Mouse (Mus musculus): ENCODE results near the gene Gpr27. TPM values are rescaled to one million over a fixed set of nuclear protein-coding genes. Genes with fewer than 3 reads are reported as not detected.
A peak's percentile ranks its signal among the peaks of the same experiment; 100 is the strongest.

Gene Gpr27
- 1.0 and 1.1 TPM in 2 replicates for polyA plus RNA-seq (2016; fragmentation: Nextera tagmentation; extraction: Ambion mirVana)

- peak within 1 kb of the TSS; percentile 86 for H3K27ac ChIP-seq
- peaks cover 22% of the 10 kb centered on the region for H3K4me1 ChIP-seq
- H3K36me3 ChIP-seq: no peaks in the 10 kb centered on the region
- H3K27me3 ChIP-seq (ENCODE audit: low read depth, poor library complexity, severe bottlenecking): peaks cover 84% of the 10 kb centered on the region
- H3K9me3 ChIP-seq (replicated peaks): no peaks in the 10 kb centered on the region
- 2% methylated on average over 112 of the region's 112 CpGs for WGBS
- peak within 1 kb of the TSS; percentile 78 for H3K4me3 ChIP-seq
- peak; percentile 71 for DNase-seq (ENCODE audit: low spot score)
These were observed at the start of gene Gpr27 for GRCm38 (mm10) chr6:99692206-99692915. TSS of gene Gpr27 (plus strand) at chr6:99692679.

- no peak for DNase-seq (ENCODE audit: low spot score)
- H3K36me3 ChIP-seq: peaks cover 21% of the 10 kb centered on the region
- no peaks in the 10 kb centered on the region for H3K4me1 ChIP-seq
- H3K27me3 ChIP-seq (ENCODE audit: low read depth, poor library complexity, severe bottlenecking): no peaks in the 10 kb centered on the region
- H3K4me3 ChIP-seq: no peak overlapping the region
- WGBS: 77% methylated on average over 10 of the region's 10 CpGs
- H3K9me3 ChIP-seq (replicated peaks): no peaks in the 10 kb centered on the region
- H3K27ac ChIP-seq: no peak overlapping the region
These were observed 48.9 kb upstream of the Gpr27 start for GRCm38 (mm10) chr6:99643439-99644199.

GRCm38 (mm10) chr6:99644386-99644785 lies 48.1 kb upstream of the Gpr27 start:
- Histone ChIP-seq H3K27me3 (ENCODE audit: low read depth, poor library complexity, severe bottlenecking) (no peaks in the 10 kb centered on the region), H3K4me1 (peaks cover 7% of the 10 kb centered on the region; the same call in 1 of the 2 replicates), H3K36me3 (peaks cover 15% of the 10 kb centered on the region), H3K27ac (no peak overlapping the region), H3K9me3 (replicated peaks) (no peaks in the 10 kb centered on the region), H3K4me3 (no peak overlapping the region)
- DNase-seq (ENCODE audit: low spot score): no peak
- WGBS: 90% methylated on average over 5 of the region's 5 CpGs

GRCm38 (mm10) chr6:99644876-99645275 lies 47.6 kb upstream of the Gpr27 start:
- 88% methylated on average over 5 of the region's 5 CpGs for WGBS
- peaks cover 7% of the 10 kb centered on the region; the same call in 1 of the 2 replicates for H3K4me1 ChIP-seq
- H3K36me3 ChIP-seq: peaks cover 11% of the 10 kb centered on the region
- no peak overlapping the region for H3K27ac ChIP-seq
- no peak overlapping the region for H3K4me3 ChIP-seq
- no peaks in the 10 kb centered on the region for H3K9me3 ChIP-seq (replicated peaks)
- DNase-seq (ENCODE audit: low spot score): no peak
- no peaks in the 10 kb centered on the region for H3K27me3 ChIP-seq (ENCODE audit: low read depth, poor library complexity, severe bottlenecking)

- no peaks in the 10 kb centered on the region for H3K9me3 ChIP-seq (replicated peaks)
- H3K27ac ChIP-seq: no peak overlapping the region
- 60% methylated on average over 10 of the region's 10 CpGs for WGBS
- peaks cover 7% of the 10 kb centered on the region; the same call in 1 of the 2 replicates for H3K4me1 ChIP-seq
- H3K36me3 ChIP-seq: peaks cover 11% of the 10 kb centered on the region
- DNase-seq (ENCODE audit: low spot score): no peak
- no peak overlapping the region for H3K4me3 ChIP-seq
- H3K27me3 ChIP-seq (ENCODE audit: low read depth, poor library complexity, severe bottlenecking): no peaks in the 10 kb centered on the region
These were observed 46.1 kb upstream of the Gpr27 start for GRCm38 (mm10) chr6:99646344-99646743.

GRCm38 (mm10) chr6:99649307-99649706 lies 43.2 kb upstream of the Gpr27 start:
- peaks cover 11% of the 10 kb centered on the region for H3K36me3 ChIP-seq
- no peak overlapping the region for H3K27ac ChIP-seq
- 42% methylated on average over 2 of the region's 2 CpGs for WGBS
- no peak overlapping the region for H3K4me3 ChIP-seq
- H3K9me3 ChIP-seq (replicated peaks): no peaks in the 10 kb centered on the region
- no peak for DNase-seq (ENCODE audit: low spot score)
- H3K27me3 ChIP-seq (ENCODE audit: low read depth, poor library complexity, severe bottlenecking): no peaks in the 10 kb centered on the region
- peaks cover 13% of the 10 kb centered on the region; the same call in 1 of the 2 replicates for H3K4me1 ChIP-seq

GRCm38 (mm10) chr6:99652341-99652740 lies 40.1 kb upstream of the Gpr27 start:
- H3K27ac ChIP-seq: no peak overlapping the region
- no peaks in the 10 kb centered on the region for H3K27me3 ChIP-seq (ENCODE audit: low read depth, poor library complexity, severe bottlenecking)
- DNase-seq (ENCODE audit: low spot score): no peak
- 87% methylated on average over 2 of the region's 2 CpGs for WGBS
- no peaks in the 10 kb centered on the region for H3K36me3 ChIP-seq
- no peaks in the 10 kb centered on the region for H3K9me3 ChIP-seq (replicated peaks)
- H3K4me3 ChIP-seq: no peak overlapping the region
- H3K4me1 ChIP-seq: peaks cover 30% of the 10 kb centered on the region; the same call in 1 of the 2 replicates

GRCm38 (mm10) chr6:99654343-99654742 lies 38.1 kb upstream of the Gpr27 start:
- H3K27me3 ChIP-seq (ENCODE audit: low read depth, poor library complexity, severe bottlenecking): no peaks in the 10 kb centered on the region
- peaks cover 24% of the 10 kb centered on the region; the same call in 1 of the 2 replicates for H3K4me1 ChIP-seq
- no peaks in the 10 kb centered on the region for H3K36me3 ChIP-seq
- no peak overlapping the region for H3K27ac ChIP-seq
- H3K4me3 ChIP-seq: no peak overlapping the region
- WGBS: 39% methylated on average over 5 of the region's 5 CpGs
- no peak for DNase-seq (ENCODE audit: low spot score)
- no peaks in the 10 kb centered on the region for H3K9me3 ChIP-seq (replicated peaks)

- Histone ChIP-seq H3K36me3 (no peaks in the 10 kb centered on the region), H3K4me1 (peaks cover 24% of the 10 kb centered on the region), H3K27me3 (ENCODE audit: low read depth, poor library complexity, severe bottlenecking) (no peaks in the 10 kb centered on the region), H3K9me3 (replicated peaks) (no peaks in the 10 kb centered on the region), H3K27ac (no peak overlapping the region), H3K4me3 (no peak overlapping the region)
- DNase-seq (ENCODE audit: low spot score): no peak
- 64% methylated on average over 7 of the region's 7 CpGs for WGBS
These were observed 37.0 kb upstream of the Gpr27 start for GRCm38 (mm10) chr6:99655488-99655887.

- no peak for DNase-seq (ENCODE audit: low spot score)
- no peaks in the 10 kb centered on the region for H3K27me3 ChIP-seq (ENCODE audit: low read depth, poor library complexity, severe bottlenecking)
- no peak overlapping the region for H3K4me3 ChIP-seq
- no peaks in the 10 kb centered on the region for H3K36me3 ChIP-seq
- peaks cover 27% of the 10 kb centered on the region for H3K4me1 ChIP-seq
- 97% methylated on average over 2 of the region's 2 CpGs for WGBS
- H3K27ac ChIP-seq: no peak overlapping the region
- H3K9me3 ChIP-seq (replicated peaks): no peaks in the 10 kb centered on the region
These were observed 36.4 kb upstream of the Gpr27 start for GRCm38 (mm10) chr6:99656088-99656487.

- Histone ChIP-seq H3K36me3 (no peaks in the 10 kb centered on the region), H3K4me3 (no peak overlapping the region), H3K9me3 (replicated peaks) (no peaks in the 10 kb centered on the region), H3K27me3 (ENCODE audit: low read depth, poor library complexity, severe bottlenecking) (no peaks in the 10 kb centered on the region), H3K27ac (no peak overlapping the region), H3K4me1 (peaks cover 27% of the 10 kb centered on the region)
- no peak for DNase-seq (ENCODE audit: low spot score)
- WGBS: 92% methylated on average over 10 of the region's 10 CpGs
These were observed 33.9 kb upstream of the Gpr27 start for GRCm38 (mm10) chr6:99658586-99658985.

- H3K36me3 ChIP-seq: no peaks in the 10 kb centered on the region
- WGBS: 32% methylated on average over 3 of the region's 3 CpGs
- no peak for DNase-seq (ENCODE audit: low spot score)
- 0 out of 2 replicates have a peak, but pooled peaks cover 11% of the 10 kb centered on the region for H3K27me3 ChIP-seq (ENCODE audit: low read depth, poor library complexity, severe bottlenecking)
- H3K4me3 ChIP-seq: no peak overlapping the region
- no peaks in the 10 kb centered on the region for H3K9me3 ChIP-seq (replicated peaks)
- H3K4me1 ChIP-seq: peaks cover 18% of the 10 kb centered on the region
- no peak overlapping the region for H3K27ac ChIP-seq
These were observed 32.0 kb upstream of the Gpr27 start for GRCm38 (mm10) chr6:99660443-99660842.

GRCm38 (mm10) chr6:99663232-99663631 lies 29.2 kb upstream of the Gpr27 start:
- no peak for DNase-seq (ENCODE audit: low spot score)
- Histone ChIP-seq H3K9me3 (replicated peaks) (no peaks in the 10 kb centered on the region), H3K4me1 (peaks cover 36% of the 10 kb centered on the region), H3K27me3 (ENCODE audit: low read depth, poor library complexity, severe bottlenecking) (0 out of 2 replicates have a peak, but pooled peaks cover 17% of the 10 kb centered on the region), H3K36me3 (no peaks in the 10 kb centered on the region), H3K4me3 (no peak overlapping the region), H3K27ac (no peak overlapping the region)
- WGBS: 80% methylated on average over 8 of the region's 8 CpGs

All from limb, embryonic 10.5 days (tissue).